In the genomic region with DNA sequence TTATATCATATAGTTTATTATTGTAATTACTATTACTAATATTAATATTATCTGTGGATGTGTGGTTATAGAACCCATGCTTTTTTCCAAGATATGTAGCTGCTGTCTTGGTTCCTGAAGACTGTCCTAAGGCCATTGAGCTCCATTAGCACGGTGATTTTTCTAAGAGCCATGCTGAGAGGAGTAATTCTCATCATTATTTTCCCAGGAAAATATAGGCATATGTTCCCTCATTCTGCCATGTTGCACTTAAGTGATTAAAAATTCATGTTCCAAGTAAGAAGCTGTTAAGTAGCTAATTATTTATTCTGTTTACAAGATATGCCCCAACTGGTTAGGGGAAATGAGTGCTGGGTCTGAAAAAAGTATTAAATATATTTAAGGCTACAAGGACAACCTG, we compare ENCODE assay signal across 18 mouse cellular contexts.
"Had no signal": no experiment of that assay in that cellular context is flagged by ENCODE, and none has a peak within 500 bp of the region (broad histone marks: within the 10 kb centered on the region; RNA-seq: fewer than 3 reads in every experiment).

No protein-coding gene starts in this region.

- H3K4me3 ChIP-seq: midbrain, embryonic 10.5 days; midbrain, embryonic 12.5 days; myocyte; neural tube, embryonic 13.5 days; neural tube, embryonic 15.5 days had no signal

- ATAC-seq: midbrain, embryonic 16.5 days had no signal

- H3K9me3 ChIP-seq: midbrain, embryonic 10.5 days; midbrain, embryonic 12.5 days; neural tube, embryonic 13.5 days; neural tube, embryonic 15.5 days had no signal

- H3K27ac ChIP-seq: midbrain, embryonic 10.5 days; midbrain, embryonic 12.5 days; neural tube, embryonic 13.5 days; neural tube, embryonic 15.5 days had no signal

- H3K36me3 ChIP-seq: midbrain, embryonic 10.5 days; midbrain, embryonic 12.5 days; neural tube, embryonic 13.5 days; neural tube, embryonic 15.5 days had no signal

- DNase-seq: lung, adult 18-20 months; lung, embryonic 14.5 days; lung, postnatal 10 days; lung, postnatal 4 days; midbrain, embryonic 14.5 days; right cerebral cortex, adult 18-20 months; right cerebral cortex, postnatal 25 days; right cerebral cortex, postnatal 4 days; spleen, adult 18-20 months; thymus, adult 18-20 months; thymus, postnatal 14 days; thymus, postnatal 36 days had no signal

- H3K9ac ChIP-seq: lung, embryonic 14.5 days; midbrain, embryonic 12.5 days; neural tube, embryonic 13.5 days; neural tube, embryonic 15.5 days had no signal

- H3K4me2 ChIP-seq: lung, embryonic 14.5 days; midbrain, embryonic 12.5 days; neural tube, embryonic 13.5 days; neural tube, embryonic 15.5 days had no signal

- H3K27me3 ChIP-seq: midbrain, embryonic 12.5 days; neural tube, embryonic 13.5 days; neural tube, embryonic 15.5 days had no signal

- H3K4me1 ChIP-seq: midbrain, embryonic 12.5 days; neural tube, embryonic 13.5 days; neural tube, embryonic 15.5 days had no signal
